Mouse (Mus musculus) inflammation-experienced regulatory T-cells (primary cell): ENCODE data around the gene Cdc37l1. TPM values are rescaled to one million over a fixed set of nuclear protein-coding genes. Genes with fewer than 3 reads are reported as not detected.

Experiments used
- polyA plus RNA-seq, 2 experiments: library from polyadenylated mRNA; unstranded; fragments of 100-300 nt; shearing (Covaris generic); gene quantifications; one replicate each; pipeline ENCODE4 v1.2.1; 2017

Gene Cdc37l1
- 10 to 100 TPM; 42.8 to 51.1 TPM for polyA plus RNA-seq

DNA sequence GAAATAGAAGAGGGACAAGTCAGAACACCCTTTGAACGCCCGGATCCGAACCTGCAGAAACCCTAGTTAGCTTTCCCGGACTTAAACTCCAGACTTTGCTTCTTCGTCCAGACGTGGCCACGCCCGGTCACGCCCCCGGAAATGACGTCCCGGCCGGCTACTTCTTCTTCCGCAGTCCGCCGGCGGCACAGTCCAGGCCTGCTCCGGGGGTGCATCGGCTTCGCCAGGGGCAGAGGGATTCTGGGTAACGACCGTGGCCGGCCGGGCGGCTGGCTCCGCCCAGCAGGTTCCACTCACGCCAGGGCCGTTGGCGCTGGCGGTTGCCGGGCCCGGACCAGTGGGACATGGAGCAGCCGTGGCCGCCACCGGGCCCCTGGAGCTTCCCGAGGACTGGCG is at the start of gene Cdc37l1:
TSS of gene Cdc37l1 (plus strand) at position 159 of the 396 bp plus-strand sequence.

DNA sequence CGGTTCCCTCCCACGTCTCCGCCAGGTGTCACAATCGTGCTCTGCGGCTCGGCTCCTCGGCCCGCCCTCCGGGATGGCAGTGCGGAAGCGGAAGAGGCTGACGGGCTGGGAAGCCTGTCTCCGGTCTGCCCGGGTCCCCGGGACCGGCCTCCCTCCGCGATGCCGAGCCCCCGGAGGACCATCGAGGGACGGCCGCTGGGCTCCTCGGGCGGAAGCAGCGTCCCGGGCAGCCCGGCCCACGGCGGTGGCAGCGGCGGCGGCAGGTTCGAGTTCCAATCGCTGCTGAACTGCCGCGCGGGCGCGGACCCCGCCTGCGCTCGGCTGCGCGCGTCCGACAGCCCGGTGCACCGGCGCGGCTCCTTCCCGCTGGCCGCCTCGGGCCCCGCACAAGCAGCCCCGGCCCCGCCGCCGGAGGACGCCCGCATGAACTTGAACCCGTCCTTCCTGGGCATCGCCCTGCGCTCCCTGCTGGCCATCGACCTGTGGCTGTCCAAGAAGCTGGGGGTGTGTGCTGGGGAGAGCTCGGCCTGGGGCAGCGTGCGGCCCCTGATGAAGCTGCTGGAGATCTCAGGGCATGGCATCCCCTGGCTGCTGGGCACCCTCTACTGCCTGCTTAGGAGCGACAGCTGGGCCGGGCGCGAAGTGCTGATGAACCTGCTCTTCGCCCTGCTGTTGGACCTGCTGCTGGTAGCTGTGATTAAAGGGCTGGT is 26.2 kb upstream of the Cdc37l1 start, which contains the start of gene Plpp6:
TSS of gene Plpp6 (plus strand) at position 112 of the 710 bp plus-strand sequence.

DNA sequence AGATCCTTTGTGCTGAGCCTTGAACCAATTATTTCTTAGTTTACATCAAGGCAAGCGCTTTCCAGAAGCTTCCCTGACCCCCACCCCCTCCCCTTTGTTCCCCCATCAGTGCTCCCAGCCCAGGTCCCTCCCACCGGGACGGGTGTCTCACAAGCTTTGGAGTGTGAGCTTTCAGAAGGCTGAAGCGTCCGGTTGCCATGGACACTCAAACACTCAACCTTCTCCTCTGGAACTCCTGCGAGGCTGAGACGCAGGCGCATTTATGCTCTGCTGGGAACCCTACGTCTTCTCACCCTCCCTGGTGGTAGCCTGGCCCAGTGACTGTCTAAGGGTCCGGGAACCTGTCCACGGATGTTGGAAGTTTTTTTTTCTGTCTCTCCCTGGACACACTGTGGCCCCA is 22.5 kb upstream of the Cdc37l1 start, which contains the start of gene 4430402I18Rik:
TSS of gene 4430402I18Rik (minus strand) at position 149 of the 400 bp plus-strand sequence.

DNA sequence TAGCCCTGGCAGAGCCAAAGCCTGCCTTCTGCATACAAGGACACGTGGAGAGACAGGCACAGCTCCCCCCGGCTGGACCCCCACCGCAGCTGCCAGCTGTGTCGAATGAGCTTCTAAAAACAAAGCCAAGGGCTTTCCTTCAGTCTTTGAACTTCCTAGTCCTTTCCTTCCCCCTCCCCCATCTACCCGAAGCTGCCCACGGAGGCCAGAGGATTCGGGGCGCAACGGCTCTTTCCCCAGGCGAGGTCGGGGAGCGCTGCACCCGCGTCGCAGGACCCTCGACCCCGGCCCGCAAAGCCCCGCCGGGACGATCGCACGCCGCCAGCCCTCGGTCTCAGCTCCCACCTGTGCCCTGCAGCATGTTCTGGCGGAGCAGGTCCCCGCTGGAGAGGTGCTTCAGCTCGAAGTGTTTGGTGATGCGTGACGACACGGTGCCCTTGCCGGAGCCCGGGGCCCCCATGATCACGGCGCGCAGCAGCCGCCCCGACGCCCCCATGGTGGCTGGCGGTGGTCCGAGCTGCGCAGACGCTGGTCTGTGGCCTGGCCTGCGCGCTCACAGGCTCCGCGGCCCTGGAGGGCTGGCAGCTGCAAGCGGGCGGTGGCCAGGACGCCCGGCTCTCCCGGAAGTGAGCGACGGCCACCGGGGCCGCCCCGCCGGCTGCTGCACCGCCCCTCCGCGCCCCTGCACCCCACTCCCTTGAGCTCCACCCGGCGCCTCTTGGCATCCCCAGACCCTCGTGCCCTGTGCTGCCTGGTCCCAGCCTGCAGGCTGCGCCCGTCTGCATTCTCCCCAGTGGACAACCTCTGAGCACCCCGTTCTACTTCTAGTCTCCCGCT is 57.4 kb downstream of the Cdc37l1 start, which contains the start of gene Ak3:
TSS of gene Ak3 (minus strand) at position 628 of the 837 bp plus-strand sequence.

Other genes starting within 250 kb of the Cdc37l1 start
- gene Slc1a1, start 155.3 kb upstream of the Cdc37l1 start, polyA plus RNA-seq: 1 to 10 TPM in 1 of 2 experiments, under 1 TPM in 1; 0.58 to 2.2 TPM
- gene Plpp6, start 26.4 kb upstream of the Cdc37l1 start, polyA plus RNA-seq: 10 to 100 TPM; 17.5 to 35.4 TPM
- gene 4430402I18Rik, start 22.6 kb upstream of the Cdc37l1 start, polyA plus RNA-seq: under 1 TPM; 0.54 to 0.77 TPM
- 10 to 100 TPM; 36.1 to 45.5 TPM for gene Ak3, start 57.6 kb downstream of the Cdc37l1 start, polyA plus RNA-seq
- 10 to 100 TPM; 48.7 to 53.4 TPM for gene Rcl1, start 111.0 kb downstream of the Cdc37l1 start, polyA plus RNA-seq